Mouse (Mus musculus): ENCODE measurements around the gene Tor1a.
"Not testable (repeated sequence)": the region's sequence is repeated elsewhere in the genome, so short reads cannot be mapped to it uniquely, and the experiment has no call there.

Tor1a gene

GRCm38 (mm10) chr2:30952824-30953490 lies 14.8 kb downstream of the Tor1a start, which contains the start of gene Tor1b:
Gene Tor1b (plus strand): TSS chr2:30952959.
- peak; percentile 85 for DNase-seq

GRCm38 (mm10) chr2:30952457-30952823 lies 15.3 kb downstream of the Tor1a start:
- DNase-seq: no peak

GRCm38 (mm10) chr2:30942603-30943011 lies 25.1 kb downstream of the Tor1a start:
- DNase-seq: peak; percentile 71

- DNase-seq: not testable (repeated sequence)
Observed at GRCm38 (mm10) chr2:30942116-30942515, 25.6 kb downstream of the Tor1a start.

- DNase-seq: no peak
Observed at GRCm38 (mm10) chr2:30941586-30941985, 26.1 kb downstream of the Tor1a start.

- DNase-seq: no peak
Observed at GRCm38 (mm10) chr2:30938574-30938991, 29.1 kb downstream of the Tor1a start.

GRCm38 (mm10) chr2:30937731-30938130 lies 30.0 kb downstream of the Tor1a start:
- no peak for DNase-seq

GRCm38 (mm10) chr2:30936808-30937207 lies 30.9 kb downstream of the Tor1a start:
- no peak for DNase-seq

GRCm38 (mm10) chr2:30933917-30934450 lies 33.7 kb downstream of the Tor1a start:
- DNase-seq: peak; percentile 79

GRCm38 (mm10) chr2:30933032-30933431 lies 34.7 kb downstream of the Tor1a start:
- DNase-seq: no peak

GRCm38 (mm10) chr2:30931922-30932321 lies 35.8 kb downstream of the Tor1a start:
- DNase-seq: no peak

GRCm38 (mm10) chr2:30930846-30931245 lies 36.9 kb downstream of the Tor1a start:
- not testable (repeated sequence) for DNase-seq

GRCm38 (mm10) chr2:30929483-30930045 lies 38.2 kb downstream of the Tor1a start, which contains the start of gene Ptges:
Gene Ptges (minus strand): TSS chr2:30929863.
- peak; percentile 82 for DNase-seq

- DNase-seq: no peak
Observed at GRCm38 (mm10) chr2:30928893-30929482, 38.7 kb downstream of the Tor1a start.

- DNase-seq: peak; percentile 93
Observed at GRCm38 (mm10) chr2:30927844-30928628, 39.7 kb downstream of the Tor1a start.

- peak; percentile 30 for DNase-seq
Observed at GRCm38 (mm10) chr2:30927151-30927781, 40.5 kb downstream of the Tor1a start.

- no peak for DNase-seq
Observed at GRCm38 (mm10) chr2:30926381-30926780, 41.4 kb downstream of the Tor1a start.

GRCm38 (mm10) chr2:30925181-30925580 lies 42.6 kb downstream of the Tor1a start:
- DNase-seq: no peak

- no peak for DNase-seq
Observed at GRCm38 (mm10) chr2:30923099-30923498, 44.6 kb downstream of the Tor1a start.

- DNase-seq: no peak
Observed at GRCm38 (mm10) chr2:30920216-30920615, 47.5 kb downstream of the Tor1a start.

GRCm38 (mm10) chr2:30918780-30919329 lies 48.9 kb downstream of the Tor1a start:
- DNase-seq: no peak

GRCm38 (mm10) chr2:30918126-30918525 lies 49.6 kb downstream of the Tor1a start:
- no peak for DNase-seq
